Mouse (Mus musculus) limb, embryonic 10.5 days (tissue): Measurements from ENCODE around the gene G6pc. TPM values are rescaled to one million over a fixed set of nuclear protein-coding genes. Genes with fewer than 3 reads are reported as not detected.

ENCODE experiments used
- DNase-seq: peaks from one replicate; pipeline ENCODE4 v3.0.0-alpha.2; 2017; ENCODE audit warnings: low spot score
- H3K27ac ChIP-seq: fragments of 300-500 bp; sonication (generic); 2 replicates; pipeline ENCODE4 v1.5.1; 2016; ENCODE audit warnings: mild to moderate bottlenecking
- H3K27me3 ChIP-seq: fragments of 300-500 bp; sonication (generic); 2 replicates; pipeline ENCODE4 v1.6.1; 2016; ENCODE audit warnings: low read depth, mild to moderate bottlenecking; ENCODE audit not compliant: poor library complexity, severe bottlenecking
- H3K36me3 ChIP-seq: fragments of 300-500 bp; sonication (generic); 2 replicates; pipeline ENCODE4 v1.6.1; 2016; ENCODE audit warnings: mild to moderate bottlenecking, moderate library complexity
- H3K4me1 ChIP-seq: fragments of 300-500 bp; sonication (generic); 2 replicates; pipeline ENCODE4 v1.6.1; 2016
- H3K4me3 ChIP-seq: fragments of 300-500 bp; sonication (generic); 2 replicates; pipeline ENCODE4 v1.5.1; 2016; ENCODE audit warnings: mild to moderate bottlenecking, moderate library complexity
- H3K9me3 ChIP-seq: fragments of 300-500 bp; sonication (generic); replicated peaks from 2 replicates; pipeline ENCODE4 v1.6.1; 2016; ENCODE audit warnings: mild to moderate bottlenecking
- WGBS: fragments of 180-500 bp; shearing (Covaris S2); methylation state at CpG from one replicate; pipeline ENCODE4 v1.1.7; 2016; 5-methylcytosine and 5-hydroxymethylcytosine counted together
- polyA plus RNA-seq: library from polyadenylated mRNA; unstranded; fragments of >200 nt; fragmentation: Nextera tagmentation; extraction: Ambion mirVana; gene quantifications from 2 replicates; pipeline ENCODE4 v1.2.1, GENCODE M21; 2016

The G6pc gene
- polyA plus RNA-seq, 1 experiment from 2014 or later = not detected

GRCm38 (mm10) chr11:101338123-101338760 lies 29.1 kb upstream of the G6pc start:
- peaks cover 41% of the 10 kb centered on the region for H3K4me1 ChIP-seq
- peak; percentile 58 for DNase-seq
- no peaks in the 10 kb centered on the region for H3K9me3 ChIP-seq
- no peaks in the 10 kb centered on the region for H3K27me3 ChIP-seq
- peak overlapping the region; percentile 78 for H3K27ac ChIP-seq
- WGBS = 2% methylated on average over 9 of the region's 9 CpGs
- peak overlapping the region; percentile 49 for H3K4me3 ChIP-seq
- no peaks in the 10 kb centered on the region for H3K36me3 ChIP-seq

GRCm38 (mm10) chr11:101347083-101347775 lies 20.1 kb upstream of the G6pc start:
- Histone ChIP-seq H3K4me1 (peaks cover 22% of the 10 kb centered on the region), H3K27ac (no peak overlapping the region), H3K27me3 (no peaks in the 10 kb centered on the region), H3K9me3 (no peaks in the 10 kb centered on the region), H3K36me3 (no peaks in the 10 kb centered on the region), H3K4me3 (no peak overlapping the region)
- no peak for DNase-seq
- 72% methylated on average over 10 of the region's 10 CpGs for WGBS

GRCm38 (mm10) chr11:101348774-101349173 lies 18.6 kb upstream of the G6pc start:
- no peak for DNase-seq
- H3K36me3 ChIP-seq = no peaks in the 10 kb centered on the region
- H3K27ac ChIP-seq = peak overlapping the region; percentile 36; the same call in 1 of the 2 replicates
- no peaks in the 10 kb centered on the region for H3K27me3 ChIP-seq
- H3K4me3 ChIP-seq = no peak overlapping the region
- no peaks in the 10 kb centered on the region for H3K9me3 ChIP-seq
- peaks cover 24% of the 10 kb centered on the region for H3K4me1 ChIP-seq
- WGBS = 77% methylated on average over 7 of the region's 7 CpGs

- peaks cover 24% of the 10 kb centered on the region for H3K4me1 ChIP-seq
- WGBS = 70% methylated on average over 3 of the region's 3 CpGs
- H3K4me3 ChIP-seq = no peak overlapping the region
- no peaks in the 10 kb centered on the region for H3K27me3 ChIP-seq
- H3K36me3 ChIP-seq = no peaks in the 10 kb centered on the region
- H3K9me3 ChIP-seq = no peaks in the 10 kb centered on the region
- DNase-seq = no peak
- H3K27ac ChIP-seq = peak overlapping the region; percentile 7; the same call in 1 of the 2 replicates
Observed at GRCm38 (mm10) chr11:101349216-101349615, 18.1 kb upstream of the G6pc start.

- H3K4me1 ChIP-seq = peaks cover 24% of the 10 kb centered on the region
- H3K27me3 ChIP-seq = no peaks in the 10 kb centered on the region
- H3K36me3 ChIP-seq = no peaks in the 10 kb centered on the region
- H3K9me3 ChIP-seq = no peaks in the 10 kb centered on the region
- no peak for DNase-seq
- H3K4me3 ChIP-seq = no peak overlapping the region
- no peak overlapping the region for H3K27ac ChIP-seq
- whole genome bisulfite sequencing = 41% methylated on average over 11 of the region's 11 CpGs
Observed at GRCm38 (mm10) chr11:101351100-101351720, 16.2 kb upstream of the G6pc start.

GRCm38 (mm10) chr11:101351721-101352111 lies 15.6 kb upstream of the G6pc start:
- Histone ChIP-seq H3K27me3 (no peaks in the 10 kb centered on the region), H3K27ac (no peak overlapping the region)

GRCm38 (mm10) chr11:101353436-101353835 lies 13.9 kb upstream of the G6pc start:
- 91% methylated on average over 12 of the region's 12 CpGs for WGBS
- Histone ChIP-seq H3K9me3 (no peaks in the 10 kb centered on the region), H3K27me3 (no peaks in the 10 kb centered on the region), H3K36me3 (no peaks in the 10 kb centered on the region), H3K4me1 (peaks cover 24% of the 10 kb centered on the region), H3K4me3 (no peak overlapping the region), H3K27ac (no peak overlapping the region)
- DNase-seq = no peak

More at GRCm38 (mm10) chr11:101351721-101352111, 15.6 kb upstream of the G6pc start:
- Histone ChIP-seq H3K4me1 (peaks cover 24% of the 10 kb centered on the region), H3K4me3 (no peak overlapping the region), H3K36me3 (no peaks in the 10 kb centered on the region), H3K9me3 (no peaks in the 10 kb centered on the region)
- WGBS = 61% methylated on average over 3 of the region's 3 CpGs
- DNase-seq = peak; percentile 42

- Histone ChIP-seq H3K4me1 (peaks cover 15% of the 10 kb centered on the region), H3K4me3 (no peak overlapping the region), H3K36me3 (no peaks in the 10 kb centered on the region), H3K27ac (no peak overlapping the region), H3K27me3 (no peaks in the 10 kb centered on the region), H3K9me3 (no peaks in the 10 kb centered on the region)
- WGBS = 88% methylated on average over 5 of the region's 5 CpGs
- DNase-seq = no peak
Observed at GRCm38 (mm10) chr11:101354438-101355010, 12.8 kb upstream of the G6pc start.

- Histone ChIP-seq H3K4me1 (peaks cover 17% of the 10 kb centered on the region), H3K36me3 (no peaks in the 10 kb centered on the region)
Observed at GRCm38 (mm10) chr11:101355916-101356315, 11.4 kb upstream of the G6pc start.

GRCm38 (mm10) chr11:101357505-101358182 lies 9.7 kb upstream of the G6pc start:
- 88% methylated on average over 3 of the region's 3 CpGs for WGBS

More at GRCm38 (mm10) chr11:101355916-101356315, 11.4 kb upstream of the G6pc start:
- no peak for DNase-seq
- Histone ChIP-seq H3K27ac (no peak overlapping the region), H3K4me3 (no peak overlapping the region), H3K27me3 (no peaks in the 10 kb centered on the region), H3K9me3 (no peaks in the 10 kb centered on the region)
- 90% methylated on average over 2 of the region's 2 CpGs for WGBS

GRCm38 (mm10) chr11:101359776-101360175 lies 7.6 kb upstream of the G6pc start:
- Histone ChIP-seq H3K27me3 (no peaks in the 10 kb centered on the region), H3K36me3 (no peaks in the 10 kb centered on the region), H3K27ac (no peak overlapping the region), H3K4me1 (0 out of 2 replicates have a peak, but pooled peaks cover 3% of the 10 kb centered on the region), H3K4me3 (no peak overlapping the region), H3K9me3 (no peaks in the 10 kb centered on the region)
- WGBS = 69% methylated on average over 9 of the region's 9 CpGs
- DNase-seq = no peak

More at GRCm38 (mm10) chr11:101357505-101358182, 9.7 kb upstream of the G6pc start:
- H3K4me1 ChIP-seq = 0 out of 2 replicates have a peak, but pooled peaks cover 3% of the 10 kb centered on the region
- no peak overlapping the region for H3K4me3 ChIP-seq
- no peak for DNase-seq
- no peaks in the 10 kb centered on the region for H3K27me3 ChIP-seq
- no peaks in the 10 kb centered on the region for H3K36me3 ChIP-seq
- H3K27ac ChIP-seq = no peak overlapping the region
- no peaks in the 10 kb centered on the region for H3K9me3 ChIP-seq

- Histone ChIP-seq H3K9me3 (no peaks in the 10 kb centered on the region), H3K27ac (no peak overlapping the region), H3K36me3 (no peaks in the 10 kb centered on the region), H3K27me3 (no peaks in the 10 kb centered on the region), H3K4me1 (0 out of 2 replicates have a peak, but pooled peaks cover 3% of the 10 kb centered on the region), H3K4me3 (no peak overlapping the region)
- 67% methylated on average over 3 of the region's 3 CpGs for WGBS
- DNase-seq = no peak
Observed at GRCm38 (mm10) chr11:101360651-101361113, 6.7 kb upstream of the G6pc start.
